Mouse (Mus musculus): ENCODE data around the gene Gm30191. TPM values are rescaled to one million over a fixed set of nuclear protein-coding genes. Genes with fewer than 3 reads are reported as not detected.

Gene Gm30191
- total RNA-seq (2021) (not detected), polyA plus RNA-seq (2012; rRNA removed) (not detected in 2 replicates)
- long read RNA-seq: 0 reads

- DNase-seq: no peak
Observed at GRCm38 (mm10) chr4:134246719-134247258, at the start of gene Gm30191. Gm30191 (plus strand) TSS chr4:134246935.

- DNase-seq: no peak
Observed at GRCm38 (mm10) chr4:134199371-134199770, 47.4 kb upstream of the Gm30191 start.

GRCm38 (mm10) chr4:134202904-134203303, 43.8 kb upstream of the Gm30191 start, which contains the start of gene Gm7534:
Gm7534 (minus strand) TSS chr4:134203004.
- DNase-seq: no peak

- DNase-seq: no peak
Observed at GRCm38 (mm10) chr4:134203340-134203896, 43.3 kb upstream of the Gm30191 start.

- DNase-seq: peak; percentile 27
Observed at GRCm38 (mm10) chr4:134206488-134207053, 40.2 kb upstream of the Gm30191 start.

- DNase-seq: no peak
Observed at GRCm38 (mm10) chr4:134222793-134223600, 23.7 kb upstream of the Gm30191 start.

GRCm38 (mm10) chr4:134227194-134227593, 19.5 kb upstream of the Gm30191 start, which contains the start of gene Catsper4:
Catsper4 (minus strand) TSS chr4:134227383.
- DNase-seq: no peak

- DNase-seq: no peak
Observed at GRCm38 (mm10) chr4:134230431-134230830, 16.3 kb upstream of the Gm30191 start.

GRCm38 (mm10) chr4:134234876-134235275, 11.9 kb upstream of the Gm30191 start:
- DNase-seq: no peak

GRCm38 (mm10) chr4:134237582-134238278, 9.0 kb upstream of the Gm30191 start:
- no peak for DNase-seq

GRCm38 (mm10) chr4:134238279-134238651, 8.5 kb upstream of the Gm30191 start, which contains the start of gene Cnksr1:
Cnksr1 (minus strand) TSS chr4:134238399.
- peak; percentile 93 for DNase-seq

- no peak for DNase-seq
Observed at GRCm38 (mm10) chr4:134238686-134239085, 8.0 kb upstream of the Gm30191 start.

- no peak for DNase-seq
Observed at GRCm38 (mm10) chr4:134243516-134244250, 3.1 kb upstream of the Gm30191 start, which contains the start of gene E130218I03Rik. E130218I03Rik (plus strand) TSS chr4:134243662.

- DNase-seq: peak; percentile 96
Observed at GRCm38 (mm10) chr4:134245148-134245843, 1.4 kb upstream of the Gm30191 start, which contains the start of gene Zfp593. Zfp593 (minus strand) TSS chr4:134245592.

GRCm38 (mm10) chr4:134246256-134246655, 479 bp upstream of the Gm30191 start:
- no peak for DNase-seq

- DNase-seq: peak; percentile 73
Observed at GRCm38 (mm10) chr4:134249651-134250050, 2.9 kb downstream of the Gm30191 start.

- DNase-seq: no peak
Observed at GRCm38 (mm10) chr4:134250116-134250929, 3.6 kb downstream of the Gm30191 start.

GRCm38 (mm10) chr4:134250930-134251240, 4.2 kb downstream of the Gm30191 start:
- no peak for DNase-seq

GRCm38 (mm10) chr4:134251241-134252130, 4.8 kb downstream of the Gm30191 start:
- DNase-seq: peak; percentile 45

Data from adrenal gland, adult 2 months (tissue).